Mouse (Mus musculus) brain, embryonic 14.5 days (tissue): Measurements from ENCODE around the gene Mga. TPM values are rescaled to one million over a fixed set of nuclear protein-coding genes. Genes with fewer than 3 reads are reported as not detected.

Experiments
- DNase-seq: peaks from one replicate; pipeline ENCODE4 v3.0.0-alpha.2; 2011; ENCODE audit warnings: low read depth
- CTCF ChIP-seq: fragments of 200-500 bp; IDR thresholded peaks from 2 replicates; pipeline ENCODE4 v1.5.1; 2012; ENCODE audit warnings: inconsistent platforms, mild to moderate bottlenecking, moderate library complexity, borderline replicate concordance; ENCODE audit not compliant: insufficient read depth, insufficient read length; ENCODE audit errors: extremely low read depth
- POLR2A ChIP-seq: fragments of 200-500 bp; IDR thresholded peaks from 2 replicates; pipeline ENCODE4 v1.6.1; 2012; ENCODE audit warnings: mild to moderate bottlenecking, inconsistent platforms, borderline replicate concordance; ENCODE audit not compliant: poor library complexity, insufficient read depth, insufficient read length, severe bottlenecking; ENCODE audit errors: extremely low read depth
- polyA plus RNA-seq: library from polyadenylated mRNA; depleted of rRNA; stranded (reverse); fragments of >200 nt; gene quantifications from 2 replicates; pipeline ENCODE4 v1.2.3, GENCODE M21; 2012

Gene Mga
- polyA plus RNA-seq, 1 experiment = 31.0 TPM

GRCm38 (mm10) chr2:119917631-119918369 lies 20.8 kb downstream of the Mga start:
- TF ChIP-seq CTCF = no peak
- TF ChIP-seq POLR2A = no peak
- no peak for DNase-seq

- DNase-seq = peak; percentile 63
- TF ChIP-seq CTCF (peak; percentile 51; the same call in 1 of the 2 replicates), POLR2A (no peak)
These were observed 73.5 kb downstream of the Mga start for GRCm38 (mm10) chr2:119970571-119970970.

- peak; percentile 20 for DNase-seq
- TF ChIP-seq POLR2A = no peak
- no peak for TF ChIP-seq CTCF
These were observed 74.3 kb downstream of the Mga start for GRCm38 (mm10) chr2:119971316-119971715.

GRCm38 (mm10) chr2:119971837-119972536 lies 75.0 kb downstream of the Mga start:
- peak; percentile 99 for DNase-seq
- TF ChIP-seq POLR2A (peak; percentile 46; the same call in 1 of the 2 replicates), CTCF (peak; percentile 25; the same call in 1 of the 2 replicates)

GRCm38 (mm10) chr2:119972537-119972879 lies 75.5 kb downstream of the Mga start, which contains the start of gene Mapkbp1:
TSS of gene Mapkbp1 (plus strand) at chr2:119972699.
- TF ChIP-seq POLR2A (no peak), CTCF (no peak)
- DNase-seq = no peak

GRCm38 (mm10) chr2:119980343-119980986 lies 83.4 kb downstream of the Mga start:
- no peak for TF ChIP-seq POLR2A
- no peak for TF ChIP-seq CTCF
- DNase-seq = peak; percentile 18

GRCm38 (mm10) chr2:119981631-119982030 lies 84.6 kb downstream of the Mga start:
- no peak for TF ChIP-seq POLR2A
- no peak for TF ChIP-seq CTCF
- no peak for DNase-seq

GRCm38 (mm10) chr2:119985871-119986270 lies 88.8 kb downstream of the Mga start:
- TF ChIP-seq POLR2A = no peak
- no peak for TF ChIP-seq CTCF
- DNase-seq = no peak

GRCm38 (mm10) chr2:119986369-119986768 lies 89.3 kb downstream of the Mga start:
- TF ChIP-seq POLR2A (no peak), CTCF (no peak)
- DNase-seq = no peak

GRCm38 (mm10) chr2:119987441-119987840 lies 90.4 kb downstream of the Mga start:
- no peak for TF ChIP-seq POLR2A
- no peak for TF ChIP-seq CTCF

GRCm38 (mm10) chr2:119988952-119989351 lies 91.9 kb downstream of the Mga start:
- no peak for TF ChIP-seq POLR2A
- TF ChIP-seq CTCF = no peak
- DNase-seq = no peak

More at GRCm38 (mm10) chr2:119987441-119987840, 90.4 kb downstream of the Mga start:
- DNase-seq = no peak
